Mouse (Mus musculus): ENCODE measurements around the gene Rpp25.
A peak's percentile ranks its signal among the peaks of the same experiment; 100 is the strongest.

Gene Rpp25

GRCm38 (mm10) chr9:57503622-57504380, at the start of gene Rpp25:
Gene Rpp25, plus strand, starts transcription at chr9:57504026.
- peak in 1 of 2 experiments; percentile 35 for DNase-seq

- peak in 1 of 2 experiments; percentile 50 for DNase-seq
Observed at GRCm38 (mm10) chr9:57459707-57460106, 44.1 kb upstream of the Rpp25 start.

- DNase-seq: no peak
Observed at GRCm38 (mm10) chr9:57462866-57463265, 41.0 kb upstream of the Rpp25 start.

GRCm38 (mm10) chr9:57466101-57466500, 37.7 kb upstream of the Rpp25 start:
- DNase-seq: no peak

- peak; percentile 72 to 75 for DNase-seq
Observed at GRCm38 (mm10) chr9:57467271-57467771, 36.5 kb upstream of the Rpp25 start.

GRCm38 (mm10) chr9:57467896-57468549, 35.8 kb upstream of the Rpp25 start, which contains the start of gene Scamp5:
Gene Scamp5, minus strand, starts transcription at chr9:57468060.
- DNase-seq: peak; percentile 94 to 95

GRCm38 (mm10) chr9:57468914-57469313, 34.9 kb upstream of the Rpp25 start:
- DNase-seq: peak; percentile 27 to 28

GRCm38 (mm10) chr9:57485774-57486173, 18.1 kb upstream of the Rpp25 start:
- peak; percentile 92 to 94 for DNase-seq

- no peak for DNase-seq
Observed at GRCm38 (mm10) chr9:57487807-57488206, 16.0 kb upstream of the Rpp25 start.

GRCm38 (mm10) chr9:57493532-57493931, 10.3 kb upstream of the Rpp25 start:
- no peak for DNase-seq

GRCm38 (mm10) chr9:57494970-57495369, 8.9 kb upstream of the Rpp25 start:
- no peak for DNase-seq

GRCm38 (mm10) chr9:57497236-57497635, 6.6 kb upstream of the Rpp25 start:
- DNase-seq: no peak

GRCm38 (mm10) chr9:57498536-57498935, 5.3 kb upstream of the Rpp25 start:
- DNase-seq: no peak

- DNase-seq: no peak
Observed at GRCm38 (mm10) chr9:57501452-57501851, 2.4 kb upstream of the Rpp25 start.

- peak in 1 of 2 experiments; percentile 22 for DNase-seq
Observed at GRCm38 (mm10) chr9:57501861-57502260, 2.0 kb upstream of the Rpp25 start.

GRCm38 (mm10) chr9:57502911-57503621, 760 bp upstream of the Rpp25 start:
- no peak for DNase-seq

- peak; percentile 67 to 77 for DNase-seq
Observed at GRCm38 (mm10) chr9:57504381-57504700, 515 bp downstream of the Rpp25 start.

GRCm38 (mm10) chr9:57504891-57505290, 1.1 kb downstream of the Rpp25 start:
- no peak for DNase-seq

GRCm38 (mm10) chr9:57505700-57506099, 1.9 kb downstream of the Rpp25 start:
- DNase-seq: no peak

GRCm38 (mm10) chr9:57510577-57510976, 6.8 kb downstream of the Rpp25 start:
- no peak for DNase-seq

- DNase-seq: peak; percentile 84 to 90
Observed at GRCm38 (mm10) chr9:57517113-57517512, 13.3 kb downstream of the Rpp25 start.

- DNase-seq: no peak
Observed at GRCm38 (mm10) chr9:57520375-57521055, 16.7 kb downstream of the Rpp25 start.
